Mouse (Mus musculus): ENCODE results near the gene Cisd3. TPM values are rescaled to one million over a fixed set of nuclear protein-coding genes. Genes with fewer than 3 reads are reported as not detected.
"Not testable (repeated sequence)": the region's sequence is repeated elsewhere in the genome, so short reads cannot be mapped to it uniquely, and the experiment has no call there.

The Cisd3 gene
- 14.4 and 16.1 TPM in 2 replicates for polyA plus RNA-seq (2015; fragmentation: Nextera tagmentation; extraction: Ambion mirVana)

DNA sequence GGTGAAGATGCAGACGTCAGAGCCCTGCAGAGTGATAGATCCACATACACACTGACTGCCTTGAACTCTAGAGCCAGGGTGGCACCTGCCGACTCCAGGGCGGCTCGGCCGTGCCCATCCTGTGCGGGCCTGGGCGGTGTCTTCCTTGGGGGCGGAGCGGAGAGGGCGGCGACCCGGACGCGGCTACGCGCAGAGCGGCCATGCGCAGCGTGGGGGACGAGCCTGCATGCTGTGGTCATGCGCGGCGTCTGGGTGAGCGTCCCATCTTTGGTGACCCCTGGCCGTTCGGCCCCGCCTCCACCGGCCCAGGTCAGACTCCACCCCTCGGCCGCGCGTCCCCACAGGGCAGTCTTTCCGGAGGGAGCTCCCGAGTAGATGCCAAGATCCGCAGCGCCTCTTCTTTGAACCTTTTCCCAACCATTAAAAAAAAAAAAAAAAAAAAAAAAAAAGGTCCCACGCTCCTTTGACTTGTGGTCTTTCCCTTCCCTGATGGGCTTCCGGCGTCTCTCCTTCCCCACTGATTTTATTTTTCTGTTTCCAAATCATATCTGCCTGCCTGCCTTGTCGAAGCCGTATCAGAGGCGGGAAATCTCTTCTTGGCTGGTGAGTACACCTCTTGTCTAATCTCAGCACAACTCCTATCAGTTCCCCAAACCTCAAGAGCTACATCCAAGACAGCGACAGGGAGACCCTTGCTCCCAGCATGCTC lies at the start of gene Cisd3:
Gene Cisd3, plus strand, starts transcription at position 214 of the 709 bp plus-strand sequence.
- H3K27me3 ChIP-seq: 0 out of 2 replicates have a peak, but pooled peaks cover 3% of the 10 kb centered on the region
- H3K4me3 ChIP-seq (replicated peaks): peak within 1 kb of the TSS; percentile 35
- H3K4me2 ChIP-seq (replicated peaks): peak within 1 kb of the TSS; percentile 67
- H3K4me1 ChIP-seq (replicated peaks): peaks cover 19% of the 10 kb centered on the region
- H3K9me3 ChIP-seq: no peaks in the 10 kb centered on the region
- 0 out of 2 replicates have a peak within 1 kb of the TSS, but pooled peaks have one; percentile 14 for H3K27ac ChIP-seq
- ATAC-seq: peak; percentile 63
- WGBS: 1% methylated on average over 40 of the region's 43 CpGs
- H3K9ac ChIP-seq (replicated peaks): peak within 1 kb of the TSS; percentile 46
- H3K36me3 ChIP-seq: peaks cover 40% of the 10 kb centered on the region

- H3K4me2 ChIP-seq (replicated peaks): no peak overlapping the region
- ATAC-seq: no peak
- no peaks in the 10 kb centered on the region for H3K4me1 ChIP-seq (replicated peaks)
- no peak overlapping the region for H3K4me3 ChIP-seq (replicated peaks)
- 0 out of 2 replicates have a peak, but pooled peaks cover 4% of the 10 kb centered on the region for H3K9me3 ChIP-seq
- no peaks in the 10 kb centered on the region for H3K27me3 ChIP-seq
- no peak overlapping the region for H3K9ac ChIP-seq (replicated peaks)
- no peak overlapping the region for H3K27ac ChIP-seq
- 67% methylated on average over 8 of the region's 8 CpGs for WGBS
- H3K36me3 ChIP-seq: no peaks in the 10 kb centered on the region
Observed at GRCm38 (mm10) chr11:97641668-97642067, 44.0 kb upstream of the Cisd3 start.

DNA sequence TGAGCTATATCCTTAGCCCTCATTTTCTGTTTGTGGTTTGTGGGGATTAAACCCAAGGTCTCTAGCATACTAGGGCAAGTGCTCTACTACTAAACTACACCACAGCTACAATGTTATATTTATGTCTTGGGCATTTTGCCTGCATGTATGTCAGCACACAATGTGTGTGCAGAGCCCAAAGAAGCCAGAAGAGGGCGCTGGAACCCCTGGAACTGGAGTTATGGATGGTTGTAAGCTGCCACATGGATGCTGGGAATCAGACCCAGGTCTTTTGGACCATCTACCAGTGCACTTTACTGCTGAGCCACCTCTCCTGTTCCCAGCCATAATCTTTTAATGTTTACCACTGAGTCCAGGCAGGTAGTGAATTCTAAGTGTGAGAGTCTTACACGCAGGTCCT lies 42.9 kb upstream of the Cisd3 start:
- ATAC-seq: no peak
- 55% methylated on average over 2 of the region's 2 CpGs for WGBS
- Histone ChIP-seq H3K4me3 (replicated peaks) (no peak overlapping the region), H3K9me3 (0 out of 2 replicates have a peak, but pooled peaks cover 4% of the 10 kb centered on the region), H3K9ac (replicated peaks) (no peak overlapping the region), H3K27ac (no peak overlapping the region), H3K4me2 (replicated peaks) (no peak overlapping the region), H3K36me3 (no peaks in the 10 kb centered on the region), H3K27me3 (no peaks in the 10 kb centered on the region), H3K4me1 (replicated peaks) (no peaks in the 10 kb centered on the region)

GRCm38 (mm10) chr11:97643380-97644055 lies 42.1 kb upstream of the Cisd3 start:
- Histone ChIP-seq H3K4me3 (replicated peaks) (no peak overlapping the region), H3K27me3 (no peaks in the 10 kb centered on the region), H3K36me3 (no peaks in the 10 kb centered on the region), H3K9ac (replicated peaks) (no peak overlapping the region), H3K9me3 (0 out of 2 replicates have a peak, but pooled peaks cover 4% of the 10 kb centered on the region), H3K27ac (no peak overlapping the region), H3K4me1 (replicated peaks) (no peaks in the 10 kb centered on the region), H3K4me2 (replicated peaks) (no peak overlapping the region)
- ATAC-seq: no peak
- WGBS: 80% methylated on average over 8 of the region's 8 CpGs

- Histone ChIP-seq H3K4me3 (replicated peaks) (no peak overlapping the region), H3K27ac (no peak overlapping the region), H3K4me2 (replicated peaks) (no peak overlapping the region), H3K9ac (replicated peaks) (no peak overlapping the region), H3K36me3 (no peaks in the 10 kb centered on the region), H3K9me3 (0 out of 2 replicates have a peak, but pooled peaks cover 4% of the 10 kb centered on the region), H3K27me3 (no peaks in the 10 kb centered on the region), H3K4me1 (replicated peaks) (no peaks in the 10 kb centered on the region)
- ATAC-seq: no peak
- 5% methylated on average over 6 of the region's 6 CpGs for WGBS
Observed at GRCm38 (mm10) chr11:97644834-97645233, 40.8 kb upstream of the Cisd3 start.

DNA sequence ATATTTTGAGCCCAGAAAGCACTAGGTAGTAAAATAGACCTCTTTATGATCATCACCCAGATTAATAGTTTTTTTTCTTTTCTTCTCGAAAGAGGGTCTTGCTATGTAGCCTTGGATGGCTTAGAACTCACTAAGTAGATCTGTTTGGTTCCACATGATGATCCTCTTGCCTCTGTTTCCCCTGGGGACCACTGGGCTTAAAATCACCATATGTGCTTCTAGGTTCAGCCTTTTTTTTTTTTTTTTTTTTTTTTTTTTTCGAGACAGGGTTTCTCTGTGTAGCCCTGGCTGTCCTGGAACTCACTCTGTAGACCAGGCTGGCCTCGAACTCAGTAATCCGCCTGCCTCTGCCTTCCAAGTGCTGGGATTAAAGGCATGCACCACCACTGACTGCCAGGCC lies 37.1 kb upstream of the Cisd3 start:
- not testable (repeated sequence) for H3K4me3 ChIP-seq (replicated peaks); H3K27me3 ChIP-seq; H3K4me2 ChIP-seq (replicated peaks); H3K4me1 ChIP-seq (replicated peaks); H3K27ac ChIP-seq; H3K9me3 ChIP-seq; H3K36me3 ChIP-seq; ATAC-seq; H3K9ac ChIP-seq (replicated peaks)
- 87% methylated on average over 4 of the region's 4 CpGs for WGBS

- Histone ChIP-seq H3K9ac (replicated peaks) (no peak overlapping the region), H3K36me3 (no peaks in the 10 kb centered on the region), H3K4me2 (replicated peaks) (no peak overlapping the region), H3K27me3 (no peaks in the 10 kb centered on the region), H3K4me1 (replicated peaks) (no peaks in the 10 kb centered on the region; the same call in 1 of the 2 replicates), H3K9me3 (no peaks in the 10 kb centered on the region), H3K4me3 (replicated peaks) (no peak overlapping the region), H3K27ac (no peak overlapping the region)
- WGBS: 55% methylated on average over 5 of the region's 5 CpGs
- no peak for ATAC-seq
Observed at GRCm38 (mm10) chr11:97650341-97650740, 35.3 kb upstream of the Cisd3 start.

DNA sequence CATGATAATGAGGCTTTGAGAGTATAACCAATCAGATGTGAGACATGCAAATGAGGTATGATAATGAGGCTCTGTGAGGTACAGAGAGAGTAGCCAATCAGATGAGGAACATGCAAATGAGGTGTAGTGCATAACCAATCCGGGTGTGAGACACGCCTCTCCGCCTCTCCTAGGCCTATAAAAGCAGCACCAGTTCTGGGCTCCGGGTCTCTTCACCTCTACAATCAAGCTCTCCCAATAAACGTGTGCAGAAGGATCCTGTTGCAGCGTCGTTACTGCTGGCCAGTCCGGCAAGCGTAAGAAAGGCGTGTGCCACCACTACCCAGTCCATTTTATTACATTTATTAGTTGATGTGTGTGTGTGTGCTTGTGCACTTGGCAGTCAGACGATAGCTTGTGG lies 32.2 kb upstream of the Cisd3 start:
- not testable (repeated sequence) for H3K36me3 ChIP-seq; H3K9ac ChIP-seq (replicated peaks); H3K27me3 ChIP-seq; H3K4me1 ChIP-seq (replicated peaks); H3K27ac ChIP-seq; H3K9me3 ChIP-seq; H3K4me3 ChIP-seq (replicated peaks); ATAC-seq; H3K4me2 ChIP-seq (replicated peaks)
- WGBS: 90% methylated on average over 11 of the region's 11 CpGs

- no peak for ATAC-seq
- no peak overlapping the region for H3K4me2 ChIP-seq (replicated peaks)
- H3K27ac ChIP-seq: no peak overlapping the region
- H3K9ac ChIP-seq (replicated peaks): no peak overlapping the region
- H3K4me3 ChIP-seq (replicated peaks): no peak overlapping the region
- H3K9me3 ChIP-seq: no peaks in the 10 kb centered on the region
- H3K4me1 ChIP-seq (replicated peaks): peaks cover 4% of the 10 kb centered on the region
- H3K27me3 ChIP-seq: no peaks in the 10 kb centered on the region
- H3K36me3 ChIP-seq: no peaks in the 10 kb centered on the region
- 97% methylated on average over 2 of the region's 2 CpGs for WGBS
Observed at GRCm38 (mm10) chr11:97654210-97654609, 31.4 kb upstream of the Cisd3 start.

- no peak overlapping the region for H3K9ac ChIP-seq (replicated peaks)
- H3K27me3 ChIP-seq: peaks cover 9% of the 10 kb centered on the region
- H3K4me1 ChIP-seq (replicated peaks): peaks cover 21% of the 10 kb centered on the region
- H3K4me3 ChIP-seq (replicated peaks): no peak overlapping the region
- H3K9me3 ChIP-seq: no peaks in the 10 kb centered on the region
- no peaks in the 10 kb centered on the region for H3K36me3 ChIP-seq
- 74% methylated on average over 14 of the region's 14 CpGs for WGBS
- ATAC-seq: no peak
- H3K27ac ChIP-seq: no peak overlapping the region
- no peak overlapping the region for H3K4me2 ChIP-seq (replicated peaks)
Observed at GRCm38 (mm10) chr11:97656269-97656971, 29.2 kb upstream of the Cisd3 start.

GRCm38 (mm10) chr11:97657184-97657945 lies 28.3 kb upstream of the Cisd3 start:
- ATAC-seq: no peak
- H3K27ac ChIP-seq: no peak overlapping the region
- H3K4me3 ChIP-seq (replicated peaks): no peak overlapping the region
- H3K27me3 ChIP-seq: peaks cover 19% of the 10 kb centered on the region
- H3K9me3 ChIP-seq: no peaks in the 10 kb centered on the region
- WGBS: 58% methylated on average over 4 of the region's 6 CpGs
- H3K9ac ChIP-seq (replicated peaks): no peak overlapping the region
- no peak overlapping the region for H3K4me2 ChIP-seq (replicated peaks)
- H3K4me1 ChIP-seq (replicated peaks): peaks cover 30% of the 10 kb centered on the region
- no peaks in the 10 kb centered on the region for H3K36me3 ChIP-seq

Data from midbrain, embryonic 13.5 days (tissue).